Mouse (Mus musculus) CD4-positive, CD25-positive, alpha-beta regulatory T cell, adult 9 weeks (primary cell): ENCODE measurements around the gene Gm45194. TPM values are rescaled to one million over a fixed set of nuclear protein-coding genes. Genes with fewer than 3 reads are reported as not detected.

Experiments
- polyA plus RNA-seq: library from polyadenylated mRNA; unstranded; fragments of 100-300 nt; shearing (Covaris generic); gene quantifications from one replicate; pipeline ENCODE4 v1.2.1, GENCODE M21; 2017

Gene Gm45194
- not detected for polyA plus RNA-seq

DNA sequence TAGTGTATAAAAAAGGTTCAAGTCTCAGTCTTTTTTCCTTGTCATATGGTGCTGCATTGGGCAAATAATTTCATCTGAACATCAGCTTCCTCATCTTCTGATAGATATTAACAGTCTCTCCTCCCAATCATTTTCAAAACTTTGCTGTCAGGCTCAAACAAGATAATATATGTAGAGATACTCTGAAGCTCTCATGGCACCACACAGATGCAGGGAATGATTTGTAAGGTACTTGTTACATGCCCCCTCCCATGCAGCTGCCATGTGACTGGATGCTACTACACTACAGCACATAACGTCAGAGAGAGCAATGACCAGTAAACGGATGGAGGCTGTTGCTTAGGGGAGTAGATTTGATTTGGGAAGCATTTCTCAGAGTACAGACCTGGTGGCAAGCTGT, at the start of gene Gm45194:
TSS of gene Gm45194 (plus strand) at position 301 of the 400 bp plus-strand sequence.

DNA sequence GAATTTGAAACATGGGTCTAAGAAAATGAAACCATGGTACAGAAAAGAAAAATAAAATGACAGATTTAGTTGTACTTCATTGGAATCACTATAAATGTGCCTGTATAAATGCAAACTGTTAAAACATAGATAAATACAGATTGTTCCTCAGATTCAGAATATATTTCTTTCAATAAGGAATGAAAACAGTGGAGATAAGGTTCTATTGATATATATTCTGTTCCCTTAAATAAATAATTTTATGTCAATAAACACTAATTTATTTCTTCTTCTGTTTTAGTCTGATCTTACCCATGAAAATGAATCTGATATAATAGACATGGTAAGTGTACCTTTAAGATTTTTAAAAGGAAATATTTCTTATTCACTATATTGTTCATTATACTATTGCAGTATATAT, 119.5 kb downstream of the Gm45194 start, which contains the start of gene Tex16:
TSS of gene Tex16 (plus strand) at position 301 of the 400 bp plus-strand sequence.

DNA sequence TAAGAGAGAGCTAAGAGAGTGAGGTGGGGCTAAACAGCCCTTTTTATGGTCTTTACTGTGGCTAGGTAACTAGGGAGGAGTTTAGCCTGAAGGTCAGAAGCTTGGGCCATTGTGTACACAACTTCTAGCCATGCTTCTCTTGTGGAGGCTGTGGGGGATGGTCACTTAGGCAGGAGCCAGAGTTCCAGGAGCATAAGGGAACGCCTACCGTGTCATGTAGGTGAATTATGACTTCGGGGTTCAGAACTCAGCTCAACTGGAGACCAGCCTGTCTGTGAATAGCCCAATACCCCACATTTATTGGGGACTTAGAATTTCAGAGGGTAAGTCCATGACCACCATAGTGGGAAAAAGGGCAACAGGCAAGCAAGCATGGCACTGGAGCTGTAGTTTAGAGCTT, 347.6 kb downstream of the Gm45194 start, which contains the start of gene 4933403O08Rik:
TSS of gene 4933403O08Rik (plus strand) at position 301 of the 400 bp plus-strand sequence.

Other genes starting within 250 kb of the Gm45194 start
- not detected for gene Hdx, start 194.3 kb upstream of the Gm45194 start, polyA plus RNA-seq
- gene Tex16, start 119.6 kb downstream of the Gm45194 start, polyA plus RNA-seq: not detected